Mouse (Mus musculus) liver, embryonic 15.5 days (tissue): ENCODE measurements at regions not wholly inside any gene's neighbourhood (a gene's known extent, or its start where the extent isn't known, plus 50 kb on each side); places are given as distances from the start of the nearest gene placed in this dataset.

Experiments used
- ATAC-seq: fragments of 200-750 bp; cut with Nextera tagmentation; 2 replicates; pipeline ENCODE4 v1.8.0; 2017; ENCODE audit warnings: moderate number of reproducible peaks, mild to moderate bottlenecking, moderate library complexity; ENCODE audit not compliant: insufficient read depth
- H3K27ac ChIP-seq: fragments of 300-500 bp; sonication (generic); replicated peaks from 2 replicates; pipeline ENCODE4 v1.5.1; 2015; ENCODE audit warnings: mild to moderate bottlenecking, inconsistent platforms
- H3K27me3 ChIP-seq: fragments of 300-500 bp; sonication (generic); 2 replicates; pipeline ENCODE4 v1.6.1; 2015; ENCODE audit warnings: mild to moderate bottlenecking, inconsistent platforms
- H3K36me3 ChIP-seq: fragments of 300-500 bp; sonication (generic); replicated peaks from 2 replicates; pipeline ENCODE4 v1.6.1; 2015; ENCODE audit warnings: moderate library complexity, mild to moderate bottlenecking, inconsistent platforms
- H3K4me1 ChIP-seq: fragments of 300-500 bp; sonication (generic); replicated peaks from 2 replicates; pipeline ENCODE4 v1.6.1; 2015; ENCODE audit warnings: inconsistent platforms
- H3K4me2 ChIP-seq: fragments of 300-500 bp; sonication (generic); 2 replicates; pipeline ENCODE4 v1.6.1; 2015; ENCODE audit warnings: moderate library complexity, mild to moderate bottlenecking, inconsistent platforms
- H3K4me3 ChIP-seq: fragments of 300-500 bp; sonication (generic); replicated peaks from 2 replicates; pipeline ENCODE4 v1.5.1; 2015; ENCODE audit warnings: mild to moderate bottlenecking, inconsistent platforms
- H3K9ac ChIP-seq: fragments of 300-500 bp; sonication (generic); 2 replicates; pipeline ENCODE4 v1.6.1; 2015; ENCODE audit warnings: moderate library complexity, mild to moderate bottlenecking, inconsistent platforms
- H3K9me3 ChIP-seq: fragments of 300-500 bp; sonication (generic); replicated peaks from 2 replicates; pipeline ENCODE4 v1.6.1; 2016; ENCODE audit warnings: inconsistent platforms
- WGBS: fragments of 180-500 bp; shearing (Covaris S2); methylation state at CpG from one replicate; pipeline ENCODE4 v1.1.7; 2015; ENCODE audit warnings: mixed read lengths; ENCODE audit not compliant: insufficient replicate concordance; 5-methylcytosine and 5-hydroxymethylcytosine counted together

DNA sequence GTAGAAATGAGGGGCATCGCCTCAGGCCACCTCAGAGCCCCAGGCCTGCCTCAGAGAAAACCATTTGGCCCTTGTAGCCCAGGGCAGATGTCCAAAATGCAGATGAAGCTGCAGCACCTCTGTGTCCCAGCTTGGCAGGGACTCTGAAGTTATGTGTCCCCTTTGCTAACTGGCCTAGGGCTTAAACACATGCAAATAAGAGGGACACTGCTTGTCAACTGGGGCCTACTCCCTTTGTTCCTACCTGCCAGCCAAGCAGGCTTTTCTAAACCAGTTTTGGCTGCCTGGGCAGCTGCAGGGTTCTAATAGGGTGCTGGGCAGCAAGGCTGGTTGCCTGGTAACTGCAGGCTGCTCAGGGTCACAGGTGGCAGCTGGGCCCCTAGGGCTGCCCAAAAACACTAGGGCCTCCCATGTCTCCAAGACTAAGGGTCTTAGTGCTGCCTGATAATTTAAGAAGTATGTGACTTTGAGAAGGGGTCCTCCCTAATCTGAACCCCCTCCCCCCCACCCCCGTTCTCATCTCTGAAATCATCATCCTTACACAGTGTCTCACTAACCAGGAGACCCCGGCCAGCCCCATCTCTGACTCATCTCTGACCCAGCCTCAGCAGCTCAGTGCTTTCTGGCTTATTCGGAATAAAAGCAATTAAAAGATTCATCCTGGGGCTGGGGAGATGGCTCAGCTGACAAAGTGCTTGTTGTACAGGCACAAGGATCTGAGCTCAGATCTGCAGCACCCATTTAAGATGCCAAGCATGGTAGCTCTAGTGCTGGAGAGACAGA lies 158.3 kb downstream of the Tle3 start:
- 59% methylated on average over 4 of the region's 4 CpGs for WGBS
- no peaks in the 10 kb centered on the region for H3K9me3 ChIP-seq
- H3K4me2 ChIP-seq: no peak overlapping the region
- H3K27me3 ChIP-seq: no peaks in the 10 kb centered on the region
- no peaks in the 10 kb centered on the region for H3K36me3 ChIP-seq
- no peak for ATAC-seq
- no peak overlapping the region for H3K27ac ChIP-seq
- H3K9ac ChIP-seq: no peak overlapping the region
- H3K4me1 ChIP-seq: no peaks in the 10 kb centered on the region
- no peak overlapping the region for H3K4me3 ChIP-seq

- H3K9me3 ChIP-seq: no peaks in the 10 kb centered on the region
- no peak for ATAC-seq
- H3K4me1 ChIP-seq: no peaks in the 10 kb centered on the region
- H3K27ac ChIP-seq: no peak overlapping the region
- 56% methylated on average over 12 of the region's 12 CpGs for WGBS
- H3K4me2 ChIP-seq: no peak overlapping the region
- H3K27me3 ChIP-seq: no peaks in the 10 kb centered on the region
- H3K4me3 ChIP-seq: no peak overlapping the region
- no peak overlapping the region for H3K9ac ChIP-seq
- H3K36me3 ChIP-seq: no peaks in the 10 kb centered on the region
These were observed 156.2 kb downstream of the Tle3 start for GRCm38 (mm10) chr9:61528286-61528865.

- no peaks in the 10 kb centered on the region for H3K9me3 ChIP-seq
- no peaks in the 10 kb centered on the region for H3K36me3 ChIP-seq
- H3K4me1 ChIP-seq: no peaks in the 10 kb centered on the region
- no peak overlapping the region for H3K27ac ChIP-seq
- no peak overlapping the region for H3K4me2 ChIP-seq
- H3K9ac ChIP-seq: no peak overlapping the region
- H3K4me3 ChIP-seq: no peak overlapping the region
- H3K27me3 ChIP-seq: no peaks in the 10 kb centered on the region
- ATAC-seq: no peak
- 29% methylated on average over 5 of the region's 5 CpGs for WGBS
These were observed 155.4 kb downstream of the Tle3 start for GRCm38 (mm10) chr9:61527491-61528056.

DNA sequence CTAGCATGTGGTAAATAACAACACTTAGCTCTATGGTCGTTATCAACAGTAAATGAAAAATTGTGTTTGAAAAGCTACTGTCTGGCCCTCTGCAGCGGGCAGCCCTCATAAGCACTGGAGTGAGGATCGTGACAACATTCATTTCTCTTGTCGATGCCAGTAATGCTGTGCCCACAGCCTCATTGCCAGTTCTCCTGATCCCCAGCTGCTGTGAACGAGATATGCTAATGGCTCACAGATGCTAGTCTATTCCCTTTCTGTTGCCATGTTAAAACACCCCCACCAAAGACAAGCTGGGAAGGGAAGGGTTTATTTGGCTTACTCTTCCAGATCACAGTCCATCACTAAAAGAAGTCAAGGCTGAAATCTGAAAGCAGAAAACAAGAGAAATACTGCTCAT lies 148.0 kb downstream of the Tle3 start:
- no peaks in the 10 kb centered on the region for H3K4me1 ChIP-seq
- no peak overlapping the region for H3K4me3 ChIP-seq
- no peaks in the 10 kb centered on the region for H3K9me3 ChIP-seq
- no peak overlapping the region for H3K27ac ChIP-seq
- H3K9ac ChIP-seq: no peak overlapping the region
- H3K4me2 ChIP-seq: no peak overlapping the region
- no peaks in the 10 kb centered on the region for H3K36me3 ChIP-seq
- 55% methylated on average over 5 of the region's 5 CpGs for WGBS
- no peaks in the 10 kb centered on the region for H3K27me3 ChIP-seq
- ATAC-seq: no peak

GRCm38 (mm10) chr9:61517906-61518305 lies 145.7 kb downstream of the Tle3 start:
- Histone ChIP-seq H3K4me1 (no peaks in the 10 kb centered on the region), H3K9me3 (no peaks in the 10 kb centered on the region), H3K27me3 (no peaks in the 10 kb centered on the region), H3K4me2 (no peak overlapping the region), H3K9ac (no peak overlapping the region), H3K4me3 (no peak overlapping the region), H3K36me3 (no peaks in the 10 kb centered on the region), H3K27ac (no peak overlapping the region)
- ATAC-seq: no peak
- 67% methylated on average over 7 of the region's 7 CpGs for WGBS

DNA sequence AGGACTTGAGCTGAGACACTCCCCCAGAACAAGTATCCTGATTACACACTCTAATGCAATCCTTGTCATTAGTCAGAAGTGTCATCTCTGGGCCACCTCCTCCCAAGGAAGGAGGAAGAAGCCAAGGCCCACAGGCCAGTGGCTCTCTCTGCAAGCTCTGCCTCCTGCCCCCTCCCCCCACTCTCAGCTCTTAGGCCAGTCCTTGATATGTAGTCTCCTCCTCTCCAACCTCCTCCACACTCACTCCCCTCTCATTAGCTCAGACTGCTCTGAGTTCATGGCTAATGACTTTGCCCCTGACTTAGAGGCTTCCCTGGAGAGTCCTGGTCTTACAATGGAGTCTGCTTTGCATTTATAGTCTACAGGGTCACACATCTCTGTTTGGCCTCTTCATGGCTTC lies 139.3 kb downstream of the Tle3 start:
- Histone ChIP-seq H3K27ac (no peak overlapping the region), H3K27me3 (peaks cover 43% of the 10 kb centered on the region), H3K9ac (no peak overlapping the region), H3K4me3 (no peak overlapping the region), H3K4me1 (no peaks in the 10 kb centered on the region), H3K4me2 (no peak overlapping the region), H3K9me3 (no peaks in the 10 kb centered on the region), H3K36me3 (no peaks in the 10 kb centered on the region)
- no peak for ATAC-seq

- Histone ChIP-seq H3K9me3 (no peaks in the 10 kb centered on the region), H3K27ac (no peak overlapping the region), H3K36me3 (no peaks in the 10 kb centered on the region), H3K9ac (no peak overlapping the region), H3K27me3 (peaks cover 43% of the 10 kb centered on the region), H3K4me2 (no peak overlapping the region), H3K4me3 (no peak overlapping the region), H3K4me1 (no peaks in the 10 kb centered on the region)
- WGBS: 27% methylated on average over 14 of the region's 14 CpGs
- ATAC-seq: no peak
These were observed 138.2 kb downstream of the Tle3 start for GRCm38 (mm10) chr9:61510217-61510893.

GRCm38 (mm10) chr9:61509591-61510191 lies 137.5 kb downstream of the Tle3 start:
- Histone ChIP-seq H3K27ac (no peak overlapping the region), H3K36me3 (no peaks in the 10 kb centered on the region), H3K27me3 (peaks cover 43% of the 10 kb centered on the region), H3K4me2 (no peak overlapping the region), H3K9me3 (no peaks in the 10 kb centered on the region), H3K4me3 (no peak overlapping the region), H3K4me1 (no peaks in the 10 kb centered on the region), H3K9ac (no peak overlapping the region)
- whole genome bisulfite sequencing: 14% methylated on average over 26 of the region's 26 CpGs
- no peak for ATAC-seq

- H3K4me2 ChIP-seq: no peak overlapping the region
- H3K27ac ChIP-seq: no peak overlapping the region
- WGBS: 52% methylated on average over 5 of the region's 5 CpGs
- no peak for ATAC-seq
- H3K4me3 ChIP-seq: no peak overlapping the region
- no peaks in the 10 kb centered on the region for H3K9me3 ChIP-seq
- peaks cover 43% of the 10 kb centered on the region for H3K27me3 ChIP-seq
- H3K36me3 ChIP-seq: no peaks in the 10 kb centered on the region
- H3K4me1 ChIP-seq: no peaks in the 10 kb centered on the region
- no peak overlapping the region for H3K9ac ChIP-seq
These were observed 136.9 kb downstream of the Tle3 start for GRCm38 (mm10) chr9:61509091-61509490.

DNA sequence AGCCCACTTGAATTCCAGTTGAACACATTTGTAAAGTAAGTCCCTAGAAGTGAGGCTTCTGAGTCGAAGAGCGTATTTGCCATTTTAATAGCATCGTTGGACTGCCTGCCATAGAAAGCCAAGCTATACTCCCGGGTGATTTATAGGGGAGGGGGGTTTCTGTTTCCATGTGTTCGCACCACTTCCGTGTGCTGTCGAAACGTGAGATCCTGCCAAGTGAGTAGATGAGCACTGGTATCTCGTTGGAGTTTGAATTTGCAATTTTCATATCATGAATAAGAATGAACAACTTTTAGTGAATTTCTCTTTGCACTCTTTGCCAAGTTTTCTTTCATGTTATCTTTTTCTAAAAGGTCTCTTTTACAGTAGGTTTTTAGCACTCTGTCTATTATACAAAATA lies 128.7 kb downstream of the Tle3 start:
- no peaks in the 10 kb centered on the region; the same call in 1 of the 2 replicates for H3K27me3 ChIP-seq
- H3K27ac ChIP-seq: no peak overlapping the region
- H3K4me2 ChIP-seq: no peak overlapping the region
- H3K4me1 ChIP-seq: no peaks in the 10 kb centered on the region
- H3K4me3 ChIP-seq: no peak overlapping the region
- H3K9me3 ChIP-seq: no peaks in the 10 kb centered on the region
- ATAC-seq: no peak
- WGBS: 70% methylated on average over 9 of the region's 9 CpGs
- H3K9ac ChIP-seq: no peak overlapping the region
- H3K36me3 ChIP-seq: no peaks in the 10 kb centered on the region

DNA sequence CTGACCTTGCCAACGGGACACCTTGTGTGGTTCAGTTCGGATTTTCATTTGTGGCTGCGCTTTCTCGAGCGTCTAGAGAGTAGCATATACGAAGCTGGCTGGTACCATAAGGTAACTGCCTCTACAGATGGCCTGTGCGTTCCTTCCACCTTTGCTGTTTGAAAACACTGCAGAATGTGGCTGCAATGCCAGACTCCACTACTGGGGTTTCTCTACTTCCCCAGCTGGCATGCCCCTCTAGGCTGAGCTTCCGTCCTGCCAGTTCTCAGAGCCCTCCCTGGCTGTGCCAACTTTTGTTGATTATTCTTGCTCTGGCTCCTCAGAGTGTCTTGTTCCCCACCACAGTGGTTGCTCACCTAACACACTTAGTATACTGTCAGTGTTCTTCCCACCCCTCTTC lies 120.7 kb downstream of the Tle3 start:
- Histone ChIP-seq H3K9me3 (no peaks in the 10 kb centered on the region), H3K36me3 (no peaks in the 10 kb centered on the region), H3K4me2 (no peak overlapping the region), H3K27me3 (peaks cover 13% of the 10 kb centered on the region), H3K27ac (no peak overlapping the region), H3K4me3 (no peak overlapping the region), H3K4me1 (no peaks in the 10 kb centered on the region), H3K9ac (no peak overlapping the region)
- no peak for ATAC-seq
- WGBS: 61% methylated on average over 8 of the region's 8 CpGs
